Mouse (Mus musculus) testis, postnatal 14 days (tissue): Measurements from ENCODE around the gene Cblc.

Source experiments
- DNase-seq: peaks from one replicate; pipeline ENCODE4 v3.0.0; 2021; ENCODE audit warnings: low spot score

Gene Cblc

DNA sequence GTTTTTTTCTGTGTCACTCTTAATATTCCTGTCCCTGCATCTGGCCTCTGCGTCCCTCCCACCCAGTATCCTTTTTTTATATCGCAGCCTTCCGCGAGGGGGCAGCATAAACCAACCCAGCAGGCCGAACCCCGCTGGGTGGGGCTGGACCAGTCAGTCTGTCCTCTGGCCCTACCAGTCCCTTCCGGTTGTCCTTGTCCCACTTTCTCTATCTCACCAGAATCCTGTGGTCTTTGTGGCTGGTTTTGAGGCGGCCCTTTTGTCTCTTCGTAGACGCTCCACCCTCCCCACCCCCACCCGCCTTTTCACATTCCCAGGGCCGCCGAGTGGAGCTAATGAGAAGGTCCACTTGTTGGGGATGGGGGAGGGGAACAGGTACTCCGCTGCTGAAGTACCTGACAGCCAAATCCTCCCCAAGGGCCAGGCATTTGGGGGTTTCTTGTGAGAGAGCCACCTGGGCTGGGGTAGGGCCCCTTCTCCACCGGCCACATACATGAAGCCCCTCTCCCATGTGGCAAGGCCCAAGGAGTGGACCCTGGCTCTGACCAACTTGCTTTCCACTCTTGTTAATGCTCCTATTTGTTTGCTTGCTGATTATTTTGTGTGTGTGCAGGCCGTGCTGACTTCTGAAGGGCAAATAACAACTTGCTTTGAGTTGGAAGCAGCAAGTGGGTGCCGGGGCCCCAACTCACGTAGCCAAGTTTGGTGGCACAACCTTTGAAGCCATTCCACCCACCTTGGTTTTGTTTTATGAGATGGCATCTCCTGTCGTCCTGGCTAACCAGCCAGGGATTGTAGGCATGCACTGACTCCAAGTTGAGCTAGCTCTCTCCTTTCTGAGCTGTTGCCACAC is 46.2 kb downstream of the Cblc start, which contains the start of gene Nectin2:
Nectin2 (minus strand) TSS at position 267 of the 853 bp plus-strand sequence.
- DNase-seq, result peak; percentile 85

DNA sequence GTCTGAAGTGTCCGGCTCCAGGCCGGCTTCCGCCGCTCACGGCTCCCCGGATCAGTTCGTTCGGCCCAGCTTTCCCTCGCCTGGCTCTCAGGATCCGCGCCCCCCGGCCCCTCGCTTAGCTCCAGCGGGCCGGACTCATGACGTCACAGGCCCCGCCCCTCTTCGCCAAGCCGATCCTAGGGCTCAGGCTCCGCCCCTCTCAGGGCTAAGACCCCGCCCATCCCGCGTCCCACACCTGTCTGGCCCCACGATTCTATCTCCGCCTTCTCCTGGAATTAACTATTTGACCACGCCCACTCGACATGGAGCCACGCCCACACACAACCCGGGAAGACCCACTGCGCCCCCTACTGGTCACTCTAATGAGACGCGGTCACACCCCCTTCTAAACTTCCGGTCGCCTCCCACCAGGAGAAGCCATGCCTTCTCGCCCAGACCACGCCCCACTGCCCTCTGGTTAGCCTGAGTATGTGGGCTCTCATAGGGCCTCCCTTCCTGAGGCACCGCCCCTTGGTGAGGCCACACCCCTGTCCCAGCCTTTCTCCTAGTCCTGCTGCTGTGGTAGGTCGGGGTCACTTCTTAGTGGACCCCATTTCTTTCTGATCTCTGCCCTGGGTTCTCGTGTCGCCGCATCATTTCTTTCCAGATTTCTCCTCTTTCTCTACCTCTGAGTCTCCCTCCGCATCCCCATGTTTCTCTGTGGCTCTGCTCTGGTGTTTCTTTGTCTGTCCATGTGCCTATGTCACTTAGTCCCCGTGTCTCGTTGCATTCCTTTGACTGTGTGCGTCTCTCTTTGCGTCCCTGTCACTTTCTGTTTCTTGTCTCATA is 47.0 kb downstream of the Cblc start:
- DNase-seq, result peak; percentile 97

DNA sequence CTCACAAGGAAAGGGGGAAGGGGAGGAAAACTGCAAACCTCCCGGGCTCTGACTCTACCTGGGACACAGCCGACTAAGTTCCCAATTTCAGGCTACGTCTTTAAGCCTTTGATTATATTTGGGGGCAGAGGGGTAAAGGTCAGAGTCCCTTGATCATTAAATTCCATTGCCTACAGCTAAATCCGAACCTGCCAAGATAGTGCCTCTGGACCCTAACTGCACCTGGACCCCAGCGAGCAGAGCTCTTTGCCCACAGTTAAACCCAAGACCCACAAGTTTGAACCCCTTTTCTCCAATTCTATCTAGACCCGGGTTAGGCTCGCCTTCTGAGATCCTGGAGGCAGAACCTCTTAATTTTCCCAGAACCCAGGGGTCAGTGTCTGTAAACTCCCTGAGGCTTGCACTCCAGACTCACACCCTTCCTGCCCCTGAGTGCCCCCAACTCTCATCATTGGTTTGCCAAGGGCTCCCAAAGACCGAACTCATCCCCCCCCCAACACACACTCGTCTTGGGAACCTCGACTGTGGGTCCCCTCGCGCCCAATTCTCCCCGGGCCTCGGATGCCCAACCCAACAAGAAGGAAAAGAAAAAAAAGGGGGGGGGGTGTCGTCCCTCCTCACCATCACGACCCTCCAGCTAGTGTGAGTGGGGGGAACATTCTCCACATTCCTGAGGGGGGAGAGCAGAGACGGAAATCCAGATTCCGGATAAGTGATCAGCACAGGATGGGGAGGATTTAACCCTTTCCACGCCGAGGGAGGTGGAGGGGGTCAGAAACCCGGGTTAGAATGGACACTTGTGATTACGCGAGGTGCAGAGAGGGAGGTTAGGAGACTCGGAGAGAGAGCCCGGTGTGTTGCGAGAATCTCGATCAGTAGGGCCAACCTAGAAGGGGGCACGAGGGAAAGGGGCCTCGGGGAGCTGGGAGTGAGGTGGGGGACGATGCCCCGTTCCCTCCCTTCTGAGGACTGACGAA is 48.1 kb downstream of the Cblc start:
- peak; percentile 53 for DNase-seq

DNA sequence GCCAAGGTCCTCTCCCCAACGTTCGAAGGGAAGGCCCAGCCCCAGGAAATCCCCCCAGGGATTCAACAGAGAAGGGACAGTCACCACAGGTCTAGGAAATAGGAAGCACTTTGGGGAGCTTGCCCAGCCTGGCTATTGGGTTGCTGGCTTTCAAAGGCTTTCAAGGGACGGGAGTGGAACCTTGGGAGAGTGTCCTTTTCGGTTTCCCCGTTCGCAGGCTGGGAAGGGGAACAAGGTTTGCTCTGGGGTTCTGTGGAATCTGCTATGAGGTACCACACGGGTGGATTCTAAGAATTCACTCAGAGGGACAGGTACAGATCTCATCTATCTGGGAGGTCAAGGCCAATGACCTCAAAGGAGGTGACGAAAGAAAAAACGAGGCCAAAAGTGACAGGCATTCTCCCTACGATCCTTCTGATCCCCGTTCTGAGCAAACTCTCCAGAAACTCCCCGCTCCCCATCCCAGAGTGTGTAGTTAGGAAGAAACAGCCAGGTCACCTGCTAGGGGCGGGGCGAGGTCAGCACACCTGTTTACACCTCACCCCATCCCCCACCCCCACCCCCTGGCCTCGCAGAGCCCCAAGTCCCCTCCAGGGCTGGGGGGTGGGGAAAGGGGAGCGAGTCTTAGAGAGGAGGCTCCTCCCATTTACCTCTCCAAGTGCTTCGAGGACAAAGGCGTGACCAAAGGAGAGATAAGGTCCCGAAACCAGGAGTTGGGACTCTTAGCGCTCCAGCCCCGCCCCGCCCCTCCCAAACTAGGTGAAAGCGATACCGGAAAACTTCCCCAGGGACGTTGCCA is 49.0 kb downstream of the Cblc start:
- peak; percentile 49 for DNase-seq

- DNase-seq, result peak; percentile 82
These were observed 50.0 kb downstream of the Cblc start for GRCm38 (mm10) chr7:19746426-19747201.

GRCm38 (mm10) chr7:19745971-19746370 is 50.6 kb downstream of the Cblc start:
- DNase-seq, result peak; percentile 80

DNA sequence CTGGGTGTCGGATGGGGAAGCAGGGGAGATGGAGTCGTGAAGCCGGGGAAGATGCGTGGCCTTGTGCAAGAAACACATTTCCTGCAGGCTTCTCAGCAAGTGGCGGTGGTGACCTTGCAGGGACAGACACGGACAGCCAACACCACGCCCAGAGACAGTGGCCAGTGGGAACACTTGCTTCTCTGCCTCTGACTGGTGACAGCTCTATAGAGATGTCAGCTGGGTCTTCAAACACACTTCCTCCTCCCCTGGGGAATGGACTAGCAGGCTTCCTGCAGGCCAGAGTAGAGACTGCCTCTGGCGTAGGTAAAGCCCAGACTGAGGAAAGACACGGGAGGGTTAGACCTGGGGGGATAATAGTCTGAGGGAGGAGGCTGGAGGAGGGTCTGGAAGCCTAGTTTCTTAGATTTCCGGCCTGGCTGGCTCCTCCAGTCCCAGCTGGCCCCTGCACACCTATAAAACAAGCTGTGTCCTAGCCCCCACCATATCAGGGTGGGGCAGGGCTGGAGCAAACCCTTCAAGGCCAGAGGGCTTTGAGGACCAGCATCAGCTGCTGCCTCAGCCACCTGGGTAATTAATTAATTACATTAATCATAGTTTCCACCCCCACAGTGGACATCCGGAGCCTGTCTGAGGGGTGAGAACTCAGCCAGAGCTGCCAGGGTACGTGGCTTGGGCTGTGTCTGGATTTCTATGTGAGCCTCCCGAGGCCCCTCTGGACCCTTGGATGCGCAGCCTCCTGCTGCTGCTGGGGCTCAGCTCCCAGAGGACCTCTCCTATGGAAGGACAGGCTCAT is 51.8 kb downstream of the Cblc start:
- peak; percentile 56 for DNase-seq

DNA sequence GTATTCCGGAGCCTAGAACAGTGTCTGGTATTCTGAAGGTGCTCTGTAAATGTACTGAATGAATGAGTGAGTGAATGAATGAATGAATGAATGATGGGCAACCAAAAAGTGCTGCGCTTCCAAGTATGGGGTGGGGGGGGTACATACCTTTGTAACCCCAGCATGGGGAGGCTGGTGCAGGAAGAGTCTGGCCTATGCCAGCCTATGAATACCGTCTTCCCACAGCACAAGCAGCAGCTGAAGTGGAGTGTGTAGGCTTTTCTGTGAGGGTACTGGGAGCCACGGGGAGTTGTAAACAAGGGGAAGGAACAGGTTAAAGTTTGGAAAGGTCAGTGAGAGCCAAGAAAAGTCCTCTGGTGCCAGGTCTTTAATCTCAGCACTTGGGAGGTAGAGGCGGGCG is 52.8 kb downstream of the Cblc start:
- no peak for DNase-seq

DNA sequence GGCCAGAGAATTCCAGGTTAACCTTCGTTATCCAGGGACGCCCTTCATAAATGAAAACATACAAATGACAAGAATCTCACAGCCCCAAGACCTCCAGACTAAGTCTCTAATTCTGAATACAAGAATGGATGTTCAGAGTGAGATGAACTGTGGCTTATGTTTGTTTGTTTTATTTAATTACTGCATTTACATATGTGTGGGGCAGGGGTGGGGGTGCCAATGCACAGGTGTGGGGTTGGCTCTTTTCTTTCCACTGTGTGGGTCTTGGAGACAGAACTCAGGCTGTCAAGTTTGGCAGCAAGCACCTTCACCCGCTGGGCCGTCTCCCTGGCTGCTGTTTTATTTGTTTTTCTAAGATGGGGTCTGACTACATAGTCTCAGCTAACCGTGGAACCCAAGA is 54.1 kb downstream of the Cblc start:
- no peak for DNase-seq

DNA sequence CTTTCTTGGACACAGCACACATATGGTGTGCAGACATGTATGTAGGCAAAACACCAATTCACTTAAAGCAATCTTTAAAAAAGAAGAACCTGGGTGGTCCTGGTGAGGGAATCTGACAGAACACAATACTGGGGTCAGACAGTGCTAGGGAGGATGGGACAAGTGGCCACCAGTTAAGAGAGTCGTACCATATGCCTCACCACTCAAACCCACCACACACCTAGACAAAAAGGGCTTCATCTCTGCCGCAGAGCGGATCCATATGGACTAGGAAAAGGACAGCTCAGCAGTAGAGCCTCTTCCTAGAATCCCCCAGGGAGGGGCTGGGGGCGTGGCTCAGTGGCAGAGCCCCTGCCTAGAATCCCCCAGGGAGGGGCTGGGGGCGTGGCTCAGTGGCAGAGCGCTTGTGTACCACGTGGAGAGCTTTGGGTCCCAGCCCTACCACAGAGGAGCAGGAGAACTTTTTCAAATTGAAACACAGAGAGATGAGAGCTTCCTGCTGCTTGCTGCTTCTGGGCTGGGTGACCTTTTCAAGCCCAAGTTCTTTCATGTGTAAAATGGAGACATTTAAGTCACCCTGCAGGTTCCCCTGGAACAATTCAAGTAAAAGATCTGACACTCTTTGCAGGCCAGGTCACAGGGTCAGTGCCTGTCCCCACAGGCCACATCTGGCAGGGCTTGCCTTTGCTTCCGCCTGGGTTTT is 55.1 kb downstream of the Cblc start:
- DNase-seq, result no peak

GRCm38 (mm10) chr7:19740269-19740668 is 56.3 kb downstream of the Cblc start:
- no peak for DNase-seq

DNA sequence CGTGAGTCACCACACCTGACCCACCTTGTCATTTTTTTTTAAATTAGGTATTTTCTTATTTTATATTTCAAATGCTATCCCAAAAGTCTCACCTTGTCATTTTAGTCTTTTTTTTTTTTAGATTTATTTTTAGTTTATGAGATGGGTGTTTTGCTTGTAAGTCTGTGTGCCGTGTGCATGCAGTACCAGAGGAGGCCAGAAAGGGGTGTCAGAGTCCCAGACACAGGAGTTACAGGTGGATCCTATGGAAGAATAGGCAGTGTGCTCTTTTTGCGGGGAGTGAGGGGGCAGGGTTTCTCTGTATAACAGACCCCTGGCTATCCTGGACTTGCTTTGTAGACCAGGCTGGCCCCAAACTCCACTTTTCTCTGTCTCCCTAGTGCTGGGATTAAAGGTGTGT is 57.8 kb downstream of the Cblc start:
- DNase-seq, result no peak

GRCm38 (mm10) chr7:19736389-19737057 is 60.1 kb downstream of the Cblc start:
- no peak for DNase-seq

DNA sequence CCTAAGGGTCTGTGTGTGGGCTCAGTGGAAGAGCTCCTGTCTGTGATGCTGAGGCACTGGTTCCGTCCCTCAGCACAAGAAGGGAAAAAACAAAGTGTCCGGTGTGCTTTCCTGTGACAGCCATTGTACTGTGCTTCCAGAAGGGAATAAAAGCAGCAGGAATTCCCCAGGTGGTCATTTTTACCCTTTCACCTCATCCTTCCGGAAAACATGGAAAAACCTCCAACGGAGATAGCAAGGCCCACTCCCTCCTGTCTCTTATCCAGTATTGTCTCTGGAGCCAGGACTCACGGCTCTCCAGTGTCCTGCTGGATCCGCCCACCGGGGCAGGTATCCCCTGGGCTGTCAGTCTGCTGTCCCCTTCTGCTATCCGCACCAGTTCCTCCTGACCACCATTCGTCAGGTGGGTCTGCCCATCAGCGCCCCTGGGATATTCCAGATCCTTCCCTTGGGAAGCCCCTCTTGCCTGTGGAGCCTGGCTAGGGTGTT is 62.4 kb downstream of the Cblc start:
- no peak for DNase-seq
